Mouse (Mus musculus) heart, postnatal 0 days (tissue): ENCODE measurements at regions not wholly inside any gene's neighbourhood (a gene's known extent, or its start where the extent isn't known, plus 50 kb on each side); places are given as distances from the start of the nearest gene placed in this dataset.

ENCODE experiments used
- ATAC-seq: fragments of 200-750 bp; cut with Nextera tagmentation; 2 replicates; pipeline ENCODE4 v1.8.0; 2017; ENCODE audit warnings: low read depth, moderate number of reproducible peaks, moderate library complexity; ENCODE audit not compliant: insufficient read depth
- DNase-seq: peaks from one replicate; pipeline ENCODE4 v3.0.0-alpha.2; 2016; ENCODE audit warnings: low spot score
- H3K27ac ChIP-seq: fragments of 300-500 bp; sonication (generic); 2 replicates; pipeline ENCODE4 v1.5.1; 2014; ENCODE audit warnings: low read depth, mild to moderate bottlenecking
- H3K27me3 ChIP-seq: fragments of 300-500 bp; sonication (generic); 2 replicates; pipeline ENCODE4 v1.6.1; 2014; ENCODE audit warnings: low read length, mixed read lengths; ENCODE audit not compliant: control insufficient read depth, insufficient read depth
- H3K36me3 ChIP-seq: fragments of 300-500 bp; sonication (generic); replicated peaks from 2 replicates; pipeline ENCODE4 v1.6.1; 2014; ENCODE audit warnings: low read length, mixed read lengths; ENCODE audit not compliant: control insufficient read depth, insufficient read depth
- H3K4me1 ChIP-seq: fragments of 300-500 bp; sonication (generic); 2 replicates; pipeline ENCODE4 v1.6.1; 2014; ENCODE audit warnings: antibody characterized with exemption; ENCODE audit not compliant: control insufficient read depth, insufficient read depth
- H3K4me2 ChIP-seq: fragments of 300-500 bp; sonication (generic); 2 replicates; pipeline ENCODE4 v1.6.1; 2014; ENCODE audit warnings: low read depth, mild to moderate bottlenecking, low read length, moderate library complexity
- H3K4me3 ChIP-seq: fragments of 300-500 bp; sonication (generic); 2 replicates; pipeline ENCODE4 v1.5.1; 2014; ENCODE audit warnings: low read depth, low read length
- H3K9ac ChIP-seq: fragments of 300-500 bp; sonication (generic); replicated peaks from 2 replicates; pipeline ENCODE4 v1.6.1; 2014; ENCODE audit warnings: low read depth, low read length, mixed read lengths
- H3K9me3 ChIP-seq: fragments of 300-500 bp; sonication (generic); replicated peaks from 2 replicates; pipeline ENCODE4 v1.6.1; 2016; ENCODE audit warnings: low read length; ENCODE audit not compliant: control insufficient read depth
- CTCF ChIP-seq: IDR thresholded peaks from 2 replicates; pipeline ENCODE4 v1.5.1; 2016; ENCODE audit warnings: antibody characterized with exemption, control low read depth, low read depth
- EP300 ChIP-seq: IDR thresholded peaks from 2 replicates; pipeline ENCODE4 v1.6.1; 2016; ENCODE audit warnings: antibody characterized with exemption, low read depth
- WGBS: fragments of 180-500 bp; shearing (Covaris S2); extraction: QIAGEN DNeasy Blood & Tissue Kit; methylation state at CpG from one replicate; pipeline ENCODE4 v1.1.7; 2014; 5-methylcytosine and 5-hydroxymethylcytosine counted together

DNA sequence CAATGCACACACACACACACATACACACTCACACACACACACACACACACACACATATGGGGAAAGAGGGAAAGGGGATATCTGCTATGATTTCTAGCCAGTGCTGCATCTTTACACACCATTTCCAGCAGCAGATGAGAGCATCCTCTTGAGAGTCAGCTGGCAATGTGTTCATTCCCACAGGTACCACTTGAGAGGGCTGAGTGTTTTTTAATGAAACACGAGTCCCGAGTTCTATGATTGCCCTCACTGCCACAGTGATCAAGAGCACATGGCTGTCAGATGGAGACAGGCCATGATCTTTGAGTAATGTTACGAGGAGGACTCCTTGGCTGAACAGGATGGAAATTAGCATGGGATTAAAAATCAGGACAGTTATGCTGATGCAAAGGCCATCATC lies 589.3 kb downstream of the Dcdc2c start:
- ATAC-seq (no peak), DNase-seq (no peak)
- Histone ChIP-seq H3K36me3 (no peaks in the 10 kb centered on the region), H3K4me2 (no peak overlapping the region), H3K27ac (no peak overlapping the region), H3K4me1 (0 out of 2 replicates have a peak, but pooled peaks cover 6% of the 10 kb centered on the region), H3K9me3 (no peaks in the 10 kb centered on the region), H3K27me3 (no peaks in the 10 kb centered on the region), H3K4me3 (no peak overlapping the region), H3K9ac (no peak overlapping the region)
- TF ChIP-seq EP300 (no peak), CTCF (no peak)
- 53% methylated on average over 3 of the region's 3 CpGs for WGBS

DNA sequence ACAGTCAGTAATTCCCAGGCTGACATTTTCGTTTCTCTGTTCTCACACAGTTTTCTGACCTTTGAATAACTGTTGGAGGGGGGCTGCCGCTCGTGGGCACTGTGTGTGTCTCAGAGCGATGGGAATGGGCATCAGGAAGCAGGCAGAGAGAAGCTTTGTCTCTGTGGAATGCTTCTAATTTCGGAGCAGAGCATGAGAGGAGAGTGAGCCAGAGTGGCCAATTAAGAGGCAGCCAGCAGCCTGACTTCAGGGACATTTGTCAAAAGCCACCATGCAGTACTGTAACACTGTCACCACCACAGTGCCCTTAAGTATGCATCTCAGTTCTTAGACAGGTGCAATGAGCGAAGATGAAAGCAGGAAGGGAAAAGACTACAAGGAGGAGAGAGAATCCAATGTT lies 592.1 kb downstream of the Dcdc2c start:
- Histone ChIP-seq H3K4me1 (0 out of 2 replicates have a peak, but pooled peaks cover 6% of the 10 kb centered on the region), H3K4me3 (no peak overlapping the region), H3K4me2 (no peak overlapping the region), H3K9me3 (no peaks in the 10 kb centered on the region), H3K27me3 (no peaks in the 10 kb centered on the region), H3K9ac (no peak overlapping the region), H3K36me3 (no peaks in the 10 kb centered on the region), H3K27ac (no peak overlapping the region)
- WGBS = 13% methylated on average over 6 of the region's 6 CpGs
- DNase-seq (no peak), ATAC-seq (no peak)
- no peak for TF ChIP-seq EP300
- TF ChIP-seq CTCF = no peak

DNA sequence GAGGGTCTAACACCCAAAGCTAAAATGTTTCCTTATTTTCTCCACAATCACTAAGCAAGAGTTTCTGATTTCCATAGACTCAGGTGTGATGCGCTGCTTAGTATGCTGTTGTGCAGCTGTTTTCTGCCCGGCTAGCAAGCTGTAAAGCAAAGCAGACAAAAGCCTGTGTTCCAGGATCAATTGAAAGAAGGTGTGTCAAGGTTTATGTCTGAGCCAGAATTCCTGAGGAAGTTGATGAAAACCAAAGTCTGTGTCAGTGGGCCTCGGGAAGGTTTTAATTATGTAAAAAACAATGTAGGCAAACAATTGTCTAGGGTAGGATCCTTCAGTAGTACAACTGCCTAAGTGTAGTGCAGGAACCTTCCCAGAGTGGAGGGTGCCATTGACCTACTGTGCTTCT lies 604.6 kb downstream of the Dcdc2c start:
- 64% methylated on average over 3 of the region's 3 CpGs for WGBS

DNA sequence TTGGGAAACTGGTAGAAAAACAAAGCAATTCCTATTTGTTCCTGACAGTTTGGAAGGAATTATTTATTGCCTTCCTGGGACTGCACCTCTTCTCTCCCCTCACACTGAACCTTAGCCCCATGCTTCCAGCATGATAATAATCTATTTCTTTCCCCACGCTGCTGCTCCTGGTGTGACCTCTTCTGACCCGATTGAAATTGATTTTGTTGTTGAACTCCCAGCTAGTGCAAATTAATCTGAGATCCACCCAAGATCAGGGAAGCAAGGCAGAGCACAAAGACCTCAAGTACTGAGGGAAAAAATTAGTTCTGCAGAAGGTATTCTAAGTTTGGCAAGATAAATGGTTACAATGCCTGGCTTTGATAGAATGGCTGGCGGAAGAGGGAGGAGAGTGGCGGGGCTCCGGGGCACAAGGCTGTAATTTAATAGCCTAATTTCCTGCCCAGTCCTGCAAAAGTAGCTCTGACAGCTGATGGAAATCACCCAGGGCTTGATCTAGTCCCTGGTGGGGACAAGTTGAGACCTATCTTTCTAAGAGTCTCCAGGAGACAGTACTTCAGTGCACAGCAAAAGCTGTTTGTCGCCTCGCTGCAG lies 604.6 kb upstream of the Sox11 start:
- Histone ChIP-seq H3K9ac (no peak overlapping the region), H3K9me3 (no peaks in the 10 kb centered on the region), H3K27ac (no peak overlapping the region), H3K4me2 (no peak overlapping the region), H3K4me3 (no peak overlapping the region), H3K4me1 (no peaks in the 10 kb centered on the region), H3K27me3 (no peaks in the 10 kb centered on the region), H3K36me3 (no peaks in the 10 kb centered on the region)
- ATAC-seq (no peak), DNase-seq (no peak)
- WGBS = 53% methylated on average over 7 of the region's 7 CpGs
- no peak for TF ChIP-seq CTCF
- TF ChIP-seq EP300 = no peak

More for the DNA sequence above, 604.6 kb downstream of the Dcdc2c start:
- Histone ChIP-seq H3K4me2 (no peak overlapping the region), H3K27me3 (no peaks in the 10 kb centered on the region), H3K9ac (no peak overlapping the region), H3K27ac (no peak overlapping the region), H3K4me1 (no peaks in the 10 kb centered on the region), H3K4me3 (no peak overlapping the region), H3K36me3 (no peaks in the 10 kb centered on the region), H3K9me3 (no peaks in the 10 kb centered on the region)
- no peak for ATAC-seq
- no peak for DNase-seq
- no peak for TF ChIP-seq CTCF
- TF ChIP-seq EP300 = no peak

DNA sequence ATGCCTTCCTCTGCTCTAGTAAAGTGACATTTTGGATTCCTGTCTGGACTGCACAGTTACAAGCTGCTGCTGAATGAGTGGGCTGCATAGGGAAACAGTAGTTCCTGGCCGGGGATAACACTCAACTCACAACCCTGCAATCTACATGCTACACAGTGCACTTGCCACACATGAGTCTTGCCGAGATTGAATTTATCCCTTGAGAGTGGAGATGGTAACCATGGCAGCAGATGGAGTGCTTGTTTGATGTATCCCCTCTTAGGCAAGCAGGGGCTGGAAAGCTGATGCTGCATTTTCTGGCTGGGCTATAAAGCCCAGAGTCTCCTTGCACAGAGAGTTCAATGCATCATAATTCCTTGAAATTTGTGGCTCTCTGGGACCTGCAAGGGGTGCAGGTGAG lies 603.0 kb upstream of the Sox11 start:
- Histone ChIP-seq H3K4me1 (no peaks in the 10 kb centered on the region), H3K4me3 (no peak overlapping the region), H3K4me2 (no peak overlapping the region), H3K9ac (no peak overlapping the region), H3K36me3 (no peaks in the 10 kb centered on the region), H3K27me3 (no peaks in the 10 kb centered on the region), H3K27ac (no peak overlapping the region), H3K9me3 (no peaks in the 10 kb centered on the region)
- DNase-seq = no peak
- 54% methylated on average over 2 of the region's 2 CpGs for WGBS
- ATAC-seq = no peak
- TF ChIP-seq CTCF (no peak), EP300 (no peak)

DNA sequence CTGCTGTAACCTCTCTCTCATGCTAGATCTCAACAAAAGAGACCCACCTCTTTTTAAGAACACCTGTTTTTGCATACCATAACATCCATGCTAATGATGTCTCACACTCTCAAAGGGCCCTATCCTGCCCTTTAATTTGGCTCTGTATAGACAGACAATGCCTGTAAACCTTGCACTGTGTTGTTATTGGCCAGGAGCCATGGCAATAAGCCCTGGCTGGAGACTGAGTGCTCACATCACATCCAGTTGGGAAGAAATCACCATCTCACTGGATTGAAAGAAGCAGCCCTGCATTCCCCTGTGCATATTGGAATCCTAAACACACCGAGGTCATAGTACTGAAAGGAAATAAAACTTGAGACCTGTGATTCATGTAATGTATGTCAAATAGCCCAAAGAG lies 598.7 kb upstream of the Sox11 start:
- ATAC-seq = no peak
- H3K9ac ChIP-seq = no peak overlapping the region
- WGBS = 44% methylated on average over 1 of the region's 1 CpGs
- H3K27me3 ChIP-seq = no peaks in the 10 kb centered on the region
- no peaks in the 10 kb centered on the region for H3K36me3 ChIP-seq
- no peaks in the 10 kb centered on the region for H3K4me1 ChIP-seq
- no peak for DNase-seq
- H3K9me3 ChIP-seq = no peaks in the 10 kb centered on the region
- no peak overlapping the region for H3K27ac ChIP-seq
- H3K4me2 ChIP-seq = no peak overlapping the region
- no peak overlapping the region for H3K4me3 ChIP-seq
- TF ChIP-seq CTCF (no peak), EP300 (no peak)
